Mouse (Mus musculus) liver, embryonic 14.5 days (tissue): Measurements from ENCODE around the gene Gal3st4. TPM values are rescaled to one million over a fixed set of nuclear protein-coding genes. Genes with fewer than 3 reads are reported as not detected.

Experiments
- ATAC-seq: fragments of 200-750 bp; cut with Nextera tagmentation; 2 replicates; pipeline ENCODE4 v1.8.0; 2017; ENCODE audit warnings: moderate number of reproducible peaks, mild to moderate bottlenecking, moderate library complexity; ENCODE audit not compliant: insufficient read depth
- DNase-seq, 3 experiments: peaks; one replicate each; pipeline ENCODE4 v3.0.0-alpha.2; 2012 to 2013; ENCODE audit warnings: low read depth in 3 of 3, low spot score in 3 of 3
- H3K27ac ChIP-seq: fragments of 300-500 bp; sonication (generic); 2 replicates; pipeline ENCODE4 v1.5.1; 2014; ENCODE audit warnings: moderate library complexity, mild to moderate bottlenecking, control low read depth, inconsistent platforms
- H3K27me3 ChIP-seq: fragments of 300-500 bp; sonication (generic); 2 replicates; pipeline ENCODE4 v1.6.1; 2014; ENCODE audit warnings: mild to moderate bottlenecking, low read length, moderate library complexity; ENCODE audit not compliant: control insufficient read depth, insufficient read depth
- H3K36me3 ChIP-seq: fragments of 300-500 bp; sonication (generic); replicated peaks from 2 replicates; pipeline ENCODE4 v1.6.1; 2014; ENCODE audit warnings: low read depth; ENCODE audit not compliant: control insufficient read depth, insufficient read depth
- H3K4me1 ChIP-seq, 2 experiments: fragments of 200-500 bp in 1 of 2; fragments of 300-500 bp in 1 of 2; sonication (generic) in 1 of 2; replicated peaks; 2 replicates each; pipeline ENCODE4 v1.6.1; 2012 to 2014; ENCODE audit warnings: antibody characterized with exemption in 1 of 2, inconsistent platforms in 1 of 2, low read length in 1 of 2; ENCODE audit not compliant: control insufficient read depth in 2 of 2, insufficient read depth in 2 of 2
- H3K4me2 ChIP-seq: fragments of 300-500 bp; sonication (generic); 2 replicates; pipeline ENCODE4 v1.6.1; 2014; ENCODE audit warnings: low read depth, mild to moderate bottlenecking, control low read depth, moderate library complexity
- H3K4me3 ChIP-seq, 2 experiments: fragments of 200-500 bp in 1 of 2; fragments of 300-500 bp in 1 of 2; sonication (generic) in 1 of 2; 2 replicates each; pipeline ENCODE4 v1.5.1; 2012 to 2014; ENCODE audit warnings: low read depth in 2 of 2, low read length in 2 of 2, mild to moderate bottlenecking in 2 of 2, control low read depth in 1 of 2, inconsistent platforms in 1 of 2, moderate library complexity in 1 of 2; ENCODE audit not compliant: insufficient read depth in 1 of 2
- H3K9ac ChIP-seq: fragments of 300-500 bp; sonication (generic); replicated peaks from 2 replicates; pipeline ENCODE4 v1.6.1; 2014; ENCODE audit warnings: mild to moderate bottlenecking, control low read depth, moderate library complexity
- H3K9me3 ChIP-seq: fragments of 300-500 bp; sonication (generic); 2 replicates; pipeline ENCODE4 v1.6.1; 2016; ENCODE audit warnings: low read length, mixed read lengths; ENCODE audit not compliant: control insufficient read depth
- CTCF ChIP-seq: IDR thresholded peaks from 2 replicates; pipeline ENCODE4 v1.5.1; 2016; ENCODE audit warnings: antibody characterized with exemption, low read depth, control low read depth
- EP300 ChIP-seq: IDR thresholded peaks from 2 replicates; pipeline ENCODE4 v1.6.1; 2016; ENCODE audit warnings: antibody characterized with exemption, low read depth
- WGBS: fragments of 180-500 bp; shearing (Covaris S2); extraction: QIAGEN DNeasy Blood & Tissue Kit; methylation state at CpG from one replicate; pipeline ENCODE4 v1.1.7; 2014; ENCODE audit not compliant: insufficient replicate concordance; 5-methylcytosine and 5-hydroxymethylcytosine counted together
- polyA plus RNA-seq, 2 experiments: library from polyadenylated mRNA; depleted of rRNA in 1 of 2; stranded (reverse) in 1 of 2; unstranded in 1 of 2; fragments of >200 nt; fragmentation: Nextera tagmentation in 1 of 2; extraction: Ambion mirVana in 1 of 2; gene quantifications; 2 replicates each; pipeline versions ENCODE4 v1.2.1 to v1.2.3; 2012 to 2014

Gal3st4 gene
- polyA plus RNA-seq, 2 experiments: 0.01 to 0.14 TPM

- peaks cover 18 to 43% of the 10 kb centered on the region in 2 experiments for H3K4me1 ChIP-seq
- H3K27me3 ChIP-seq: no peaks in the 10 kb centered on the region
- TF ChIP-seq CTCF (no peak), EP300 (no peak)
- H3K9me3 ChIP-seq: no peaks in the 10 kb centered on the region
- WGBS: 80% methylated on average over 6 of the region's 6 CpGs
- peaks cover 6% of the 10 kb centered on the region for H3K36me3 ChIP-seq
- H3K4me3 ChIP-seq: no peak overlapping the region
- H3K27ac ChIP-seq: no peak overlapping the region
- DNase-seq: no peak
- no peak overlapping the region for H3K9ac ChIP-seq
- ATAC-seq: no peak
- no peak overlapping the region for H3K4me2 ChIP-seq
Observed at GRCm38 (mm10) chr5:138258542-138258941, 14.1 kb downstream of the Gal3st4 start.

- WGBS: 40% methylated on average over 3 of the region's 3 CpGs
Observed at GRCm38 (mm10) chr5:138258078-138258477, 14.6 kb downstream of the Gal3st4 start.

GRCm38 (mm10) chr5:138257585-138257978, 15.1 kb downstream of the Gal3st4 start:
- peak overlapping the region; percentile 26 for H3K4me2 ChIP-seq
- no peaks in the 10 kb centered on the region for H3K9me3 ChIP-seq
- no peak overlapping the region; the same call in 1 of the 2 replicates for H3K27ac ChIP-seq
- H3K4me1 ChIP-seq: peaks cover 18 to 38% of the 10 kb centered on the region in 2 experiments
- H3K4me3 ChIP-seq: no peak overlapping the region
- WGBS: 69% methylated on average over 4 of the region's 4 CpGs
- H3K36me3 ChIP-seq: peaks cover 6% of the 10 kb centered on the region
- DNase-seq: no peak
- TF ChIP-seq EP300 (no peak), CTCF (no peak)
- H3K27me3 ChIP-seq: no peaks in the 10 kb centered on the region
- H3K9ac ChIP-seq: no peak overlapping the region
- ATAC-seq: no peak

More at GRCm38 (mm10) chr5:138258078-138258477, 14.6 kb downstream of the Gal3st4 start:
- Histone ChIP-seq H3K4me1 (peaks cover 18 to 42% of the 10 kb centered on the region in 2 experiments), H3K27me3 (no peaks in the 10 kb centered on the region), H3K4me3 (no peak overlapping the region), H3K9ac (no peak overlapping the region), H3K4me2 (no peak overlapping the region), H3K36me3 (peaks cover 6% of the 10 kb centered on the region), H3K9me3 (no peaks in the 10 kb centered on the region), H3K27ac (no peak overlapping the region)
- ATAC-seq (no peak), DNase-seq (no peak)
- TF ChIP-seq EP300: no peak
- TF ChIP-seq CTCF: no peak

GRCm38 (mm10) chr5:138256966-138257584, 15.6 kb downstream of the Gal3st4 start:
- Histone ChIP-seq H3K9ac (no peak overlapping the region), H3K4me2 (peak overlapping the region; percentile 26), H3K4me1 (peaks cover 18 to 33% of the 10 kb centered on the region in 2 experiments), H3K27ac (no peak overlapping the region; the same call in 1 of the 2 replicates), H3K4me3 (no peak overlapping the region), H3K27me3 (no peaks in the 10 kb centered on the region), H3K36me3 (peaks cover 6% of the 10 kb centered on the region), H3K9me3 (no peaks in the 10 kb centered on the region)
- DNase-seq (no peak), ATAC-seq (no peak)
- WGBS: 34% methylated on average over 10 of the region's 10 CpGs
- TF ChIP-seq CTCF: no peak
- no peak for TF ChIP-seq EP300

- Histone ChIP-seq H3K27ac (peak overlapping the region; percentile 41), H3K4me3 (peak overlapping the region; percentile 71 to 76), H3K4me1 (peaks cover 18 to 28% of the 10 kb centered on the region in 2 experiments), H3K9ac (peak overlapping the region; percentile 68), H3K9me3 (no peaks in the 10 kb centered on the region), H3K4me2 (peak overlapping the region; percentile 82), H3K36me3 (peaks cover 6% of the 10 kb centered on the region), H3K27me3 (no peaks in the 10 kb centered on the region)
- 11% methylated on average over 7 of the region's 7 CpGs for WGBS
- no peak for DNase-seq
- 0 out of 2 replicates have a peak, but pooled peaks have one; percentile 0 for ATAC-seq
- no peak for TF ChIP-seq EP300
- TF ChIP-seq CTCF: no peak
Observed at GRCm38 (mm10) chr5:138256094-138256467, 16.6 kb downstream of the Gal3st4 start.
